Mouse (Mus musculus): ENCODE data around the gene Mindy3.

Gene Mindy3

GRCm38 (mm10) chr2:12300449-12301228 lies 118.6 kb downstream of the Mindy3 start:
- no peak for DNase-seq

- peak; percentile 80 to 85 for DNase-seq
Observed at GRCm38 (mm10) chr2:12297287-12297686, 122.0 kb downstream of the Mindy3 start.

Data from cerebellum, postnatal 10 days (tissue).